Mouse (Mus musculus) kidney, postnatal 14 days (tissue): ENCODE data around the gene Cenph.
"Not testable (repeated sequence)": the region's sequence is repeated elsewhere in the genome, so short reads cannot be mapped to it uniquely, and the experiment has no call there.

Experiments
- DNase-seq: peaks from one replicate; pipeline ENCODE4 v3.0.0; 2022; ENCODE audit warnings: mixed read lengths

The Cenph gene

GRCm38 (mm10) chr13:100775252-100776055 lies at the start of gene Cenph:
Gene Cenph, minus strand, starts transcription at chr13:100775899.
- DNase-seq, result peak; percentile 89

GRCm38 (mm10) chr13:100824916-100825315 lies 49.2 kb upstream of the Cenph start:
- DNase-seq, result no peak

- DNase-seq, result no peak
Observed at GRCm38 (mm10) chr13:100824306-100824705, 48.6 kb upstream of the Cenph start.

DNA sequence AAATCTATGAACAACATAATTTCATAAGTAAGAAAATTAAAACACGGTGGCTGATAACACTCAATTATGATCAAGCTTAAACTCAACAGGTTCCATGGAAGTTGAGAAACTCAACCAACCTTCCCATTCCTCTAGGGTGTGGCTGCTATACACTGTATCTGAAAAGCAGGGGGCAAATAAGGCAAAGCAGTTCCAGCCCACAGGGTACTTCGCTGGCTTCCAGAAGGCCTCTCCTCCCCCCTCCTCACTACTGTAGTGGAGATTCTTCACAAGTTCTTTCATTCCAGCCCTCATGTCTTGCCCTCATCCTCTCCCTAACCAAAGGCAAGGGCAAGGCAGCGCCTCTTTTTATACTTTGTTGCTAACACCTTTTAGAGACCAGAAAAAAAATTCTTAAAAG lies 48.2 kb upstream of the Cenph start:
- no peak for DNase-seq

- DNase-seq, result no peak
Observed at GRCm38 (mm10) chr13:100814451-100814850, 38.8 kb upstream of the Cenph start.

DNA sequence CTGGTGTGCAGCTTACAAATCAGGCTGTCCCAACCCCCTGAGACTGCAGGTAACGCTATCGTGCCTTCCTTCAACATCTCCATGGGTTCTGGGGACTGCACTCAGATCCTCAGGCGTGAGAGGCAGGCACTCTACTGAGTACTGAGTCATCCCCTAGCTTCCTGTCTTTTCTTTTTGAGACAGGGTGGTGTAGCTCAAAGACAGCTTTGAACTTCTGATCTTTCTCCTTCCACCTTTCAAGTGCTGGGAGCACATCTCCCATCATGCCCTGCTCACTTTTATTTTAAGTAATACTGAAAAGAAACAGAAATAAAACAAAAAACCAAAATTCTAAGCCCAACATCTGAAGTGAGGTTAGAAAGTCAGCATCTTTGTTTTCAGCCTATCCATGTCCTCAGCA lies 30.1 kb upstream of the Cenph start:
- DNase-seq, result no peak

- no peak for DNase-seq
Observed at GRCm38 (mm10) chr13:100797171-100797570, 21.5 kb upstream of the Cenph start.

GRCm38 (mm10) chr13:100789083-100789482 lies 13.4 kb upstream of the Cenph start:
- no peak for DNase-seq

- not testable (repeated sequence) for DNase-seq
Observed at GRCm38 (mm10) chr13:100788057-100788456, 12.4 kb upstream of the Cenph start.

DNA sequence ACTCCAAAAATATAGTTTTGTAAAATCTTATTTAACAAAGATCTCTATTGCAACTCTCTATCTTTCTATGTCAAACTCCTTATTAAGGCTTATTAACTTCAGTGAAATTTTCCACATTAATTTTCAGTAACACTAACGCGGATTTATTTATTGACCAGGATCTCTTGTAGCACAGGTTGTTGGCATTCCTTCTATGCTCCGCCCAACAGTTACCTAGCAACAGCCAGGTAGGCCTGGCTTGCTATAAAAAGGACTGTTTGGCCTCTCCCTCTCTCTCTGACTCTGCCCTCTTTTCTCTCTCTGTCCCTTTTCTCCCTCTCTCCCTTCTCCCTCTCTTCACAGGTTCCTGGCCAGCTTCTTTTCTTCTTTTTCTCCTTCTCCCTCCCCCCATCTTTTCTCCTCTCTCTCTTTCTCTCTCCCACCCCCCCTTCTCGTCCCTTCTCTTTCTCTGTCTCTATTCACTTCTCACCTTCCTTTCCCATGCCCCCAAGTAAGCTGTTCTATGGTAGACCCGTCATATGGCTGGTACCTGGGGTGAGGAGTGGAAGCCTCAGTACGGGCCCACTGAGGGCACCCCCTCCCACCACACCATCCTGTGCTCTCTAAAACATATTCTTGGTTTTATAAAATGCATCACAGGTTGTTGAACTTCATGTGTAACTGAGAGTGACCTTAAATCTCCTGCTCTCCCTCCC lies 11.8 kb upstream of the Cenph start:
- DNase-seq, result peak; percentile 55

- DNase-seq, result peak; percentile 95
Observed at GRCm38 (mm10) chr13:100786414-100786867, 10.7 kb upstream of the Cenph start, which contains the start of gene Ccnb1. Gene Ccnb1, minus strand, starts transcription at chr13:100786570.

GRCm38 (mm10) chr13:100785806-100786413 lies 10.2 kb upstream of the Cenph start:
- no peak for DNase-seq

- DNase-seq, result no peak
Observed at GRCm38 (mm10) chr13:100777491-100777890, 1.8 kb upstream of the Cenph start.

GRCm38 (mm10) chr13:100776710-100777109 lies 1.0 kb upstream of the Cenph start:
- DNase-seq, result no peak

- DNase-seq, result no peak
Observed at GRCm38 (mm10) chr13:100776056-100776419, 339 bp upstream of the Cenph start.

DNA sequence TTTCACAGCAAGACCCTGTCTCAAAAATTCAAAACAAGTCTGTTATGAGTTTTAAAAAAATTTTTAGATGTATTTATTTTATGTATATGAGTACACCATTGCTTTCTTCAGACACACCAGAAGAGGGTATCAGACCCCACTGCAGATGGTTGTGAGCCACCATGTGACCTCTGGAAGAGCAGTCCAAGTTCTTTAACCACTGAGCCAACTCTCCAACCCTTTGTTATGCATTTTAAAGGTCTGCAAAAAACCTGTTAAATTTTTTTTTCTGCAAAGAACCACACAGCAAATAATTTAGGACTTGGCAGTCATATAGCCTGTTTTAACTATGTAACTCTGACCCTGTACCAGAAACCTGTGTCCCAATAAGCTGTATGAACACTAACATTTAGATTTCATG lies 995 bp downstream of the Cenph start:
- DNase-seq, result no peak

DNA sequence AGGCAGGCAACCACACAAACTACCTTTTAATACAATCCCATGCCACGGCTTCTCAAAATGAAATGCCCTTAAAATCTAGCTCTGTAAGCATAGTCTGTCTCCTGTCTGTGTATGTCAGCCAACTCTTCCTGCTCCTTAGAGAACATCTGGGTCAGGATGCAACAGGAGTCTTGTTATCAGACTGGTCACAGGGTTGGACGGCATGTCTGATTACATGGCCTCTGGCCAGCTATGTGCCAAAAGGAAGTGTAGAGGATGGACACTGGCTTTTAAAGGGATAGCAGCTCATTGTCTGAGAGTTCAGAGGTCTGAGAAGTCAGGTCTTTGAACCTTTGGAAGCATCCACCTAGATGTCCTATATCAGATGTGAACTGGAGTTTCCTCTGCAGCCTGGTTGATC lies 20.4 kb downstream of the Cenph start:
- DNase-seq, result no peak

- DNase-seq, result no peak
Observed at GRCm38 (mm10) chr13:100754186-100754585, 21.5 kb downstream of the Cenph start.

- DNase-seq, result no peak
Observed at GRCm38 (mm10) chr13:100753011-100753410, 22.7 kb downstream of the Cenph start.

DNA sequence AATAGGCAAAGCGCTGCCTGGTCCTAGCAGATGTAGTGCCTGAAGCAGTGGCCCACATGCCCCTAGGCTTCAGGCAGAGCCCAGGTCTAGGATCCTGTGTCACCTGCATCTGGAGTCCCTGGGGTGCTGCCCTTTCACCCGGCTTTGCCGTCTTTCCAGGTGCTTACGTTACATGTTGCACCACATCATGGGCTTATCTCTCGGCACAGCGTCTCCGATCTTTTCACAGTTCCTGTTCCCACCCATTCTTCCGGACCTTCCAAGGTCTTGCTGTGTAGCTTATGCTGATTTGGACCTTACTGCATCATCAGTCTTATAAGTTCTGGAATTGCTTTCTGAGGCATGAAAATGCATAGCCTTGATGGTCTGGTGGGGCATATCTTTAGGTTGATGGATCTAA lies 23.2 kb downstream of the Cenph start:
- no peak for DNase-seq

GRCm38 (mm10) chr13:100751402-100751801 lies 24.3 kb downstream of the Cenph start:
- DNase-seq, result no peak

DNA sequence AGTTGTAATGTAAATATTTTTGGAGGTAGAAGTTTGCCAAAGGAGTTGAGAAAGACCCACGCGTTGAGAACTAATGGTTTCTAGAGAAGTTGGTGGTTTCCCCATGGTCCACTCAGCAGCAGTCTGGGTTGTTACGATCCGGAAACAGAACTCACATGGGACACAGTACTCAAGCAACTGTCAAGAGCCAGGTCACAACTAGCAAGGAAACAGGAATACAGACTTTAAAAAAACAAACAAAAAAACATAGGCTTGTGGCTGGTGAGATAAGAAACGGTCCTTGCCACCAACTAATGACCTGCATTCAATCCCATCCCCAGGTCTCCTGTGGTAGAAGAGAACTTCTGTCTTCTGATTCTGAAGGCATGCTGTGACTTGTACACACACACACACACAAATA lies 24.9 kb downstream of the Cenph start:
- DNase-seq, result no peak

- no peak for DNase-seq
Observed at GRCm38 (mm10) chr13:100748638-100749037, 27.1 kb downstream of the Cenph start.

GRCm38 (mm10) chr13:100746090-100746489 lies 29.6 kb downstream of the Cenph start:
- DNase-seq, result no peak
